Mouse (Mus musculus) adrenal gland, postnatal 14 days (tissue): ENCODE results near the gene Ap3s2. TPM values are rescaled to one million over a fixed set of nuclear protein-coding genes. Genes with fewer than 3 reads are reported as not detected.

Source experiments
- DNase-seq: peaks from one replicate; pipeline ENCODE4 v3.0.0; 2021; ENCODE audit warnings: mixed read lengths
- total RNA-seq: library from RNA; stranded (reverse); gene quantifications from 2 replicates; pipeline ENCODE4 v1.2.3, GENCODE M21; 2021

The Ap3s2 gene
- total RNA-seq, 1 experiment from 2014 or later, result 26.0 TPM

GRCm38 (mm10) chr7:79890436-79891221 lies 29.8 kb downstream of the Ap3s2 start:
- peak; percentile 46 for DNase-seq

DNA sequence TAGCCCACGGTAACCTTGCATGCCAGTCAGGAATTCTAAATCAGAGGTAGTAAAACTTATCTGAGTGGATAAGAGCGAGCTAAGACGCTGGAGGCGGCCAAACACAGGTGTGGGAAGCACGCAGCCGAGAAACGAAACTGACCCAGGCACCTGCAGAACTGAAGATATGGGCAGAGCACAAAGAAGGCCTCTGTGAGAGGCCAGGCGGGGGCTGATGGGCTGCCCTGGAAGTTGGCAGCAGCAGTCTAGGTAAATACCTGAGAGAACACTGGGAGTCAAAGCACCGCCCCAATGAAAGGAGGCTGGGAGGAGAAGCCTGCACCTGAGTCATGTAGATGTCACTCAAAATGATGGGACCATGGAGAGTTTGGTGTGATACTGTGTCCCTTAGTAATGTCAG lies 31.8 kb downstream of the Ap3s2 start:
- no peak for DNase-seq

DNA sequence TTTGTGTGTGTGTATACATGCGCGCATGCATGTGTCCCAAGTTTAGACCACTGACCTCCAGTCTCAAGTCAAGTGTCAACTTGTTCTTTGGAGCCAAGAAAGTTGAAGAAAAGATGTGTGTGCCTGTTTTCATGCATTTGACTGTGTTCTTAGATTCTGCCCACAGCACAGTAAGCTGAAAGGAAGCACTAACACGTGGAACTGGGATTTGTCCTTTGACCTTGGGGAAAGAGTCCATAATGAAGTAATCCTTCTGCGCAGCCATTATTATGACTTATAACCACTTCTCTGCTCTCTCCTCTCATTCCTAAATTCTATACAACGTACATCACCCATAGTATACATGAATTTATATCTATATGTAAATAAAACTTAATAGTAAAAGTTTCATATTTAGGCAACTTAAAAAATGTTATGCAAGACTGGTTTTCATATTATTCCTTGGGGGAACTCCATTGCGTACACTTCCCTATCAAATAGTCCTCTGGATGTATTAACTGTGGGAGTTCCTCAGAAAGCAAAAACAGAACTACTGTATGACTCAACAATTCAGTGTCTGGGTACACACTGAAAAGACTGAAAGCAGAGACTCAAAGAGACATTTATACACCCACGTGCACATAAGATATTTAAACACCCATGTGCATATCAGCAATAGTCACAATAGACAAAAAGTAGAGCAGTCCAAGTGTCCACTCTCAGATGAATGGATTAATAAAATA lies 36.7 kb downstream of the Ap3s2 start:
- no peak for DNase-seq

GRCm38 (mm10) chr7:79881901-79882300 lies 38.5 kb downstream of the Ap3s2 start:
- no peak for DNase-seq

GRCm38 (mm10) chr7:79880998-79881397 lies 39.5 kb downstream of the Ap3s2 start:
- DNase-seq, result peak; percentile 44

DNA sequence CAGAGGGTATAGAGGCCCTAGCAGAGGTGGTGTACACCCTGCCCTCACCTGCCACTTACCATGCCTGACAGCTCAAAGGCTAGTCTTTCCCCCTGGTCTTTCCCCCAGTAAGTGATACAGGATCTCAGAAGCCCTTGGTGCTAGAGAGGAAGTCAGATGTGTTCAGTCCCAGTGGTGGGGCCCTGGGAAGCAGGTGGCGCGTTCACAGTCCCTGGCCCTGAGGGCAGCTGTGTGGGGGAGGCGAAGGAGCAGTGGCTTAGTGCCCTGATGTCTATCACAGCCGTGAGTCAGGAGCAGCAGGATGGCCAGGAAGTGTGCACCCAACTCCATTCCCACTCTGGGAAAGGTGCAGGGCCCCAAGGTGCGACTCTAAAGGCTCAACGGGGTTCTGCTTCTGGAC lies 40.4 kb downstream of the Ap3s2 start:
- no peak for DNase-seq

DNA sequence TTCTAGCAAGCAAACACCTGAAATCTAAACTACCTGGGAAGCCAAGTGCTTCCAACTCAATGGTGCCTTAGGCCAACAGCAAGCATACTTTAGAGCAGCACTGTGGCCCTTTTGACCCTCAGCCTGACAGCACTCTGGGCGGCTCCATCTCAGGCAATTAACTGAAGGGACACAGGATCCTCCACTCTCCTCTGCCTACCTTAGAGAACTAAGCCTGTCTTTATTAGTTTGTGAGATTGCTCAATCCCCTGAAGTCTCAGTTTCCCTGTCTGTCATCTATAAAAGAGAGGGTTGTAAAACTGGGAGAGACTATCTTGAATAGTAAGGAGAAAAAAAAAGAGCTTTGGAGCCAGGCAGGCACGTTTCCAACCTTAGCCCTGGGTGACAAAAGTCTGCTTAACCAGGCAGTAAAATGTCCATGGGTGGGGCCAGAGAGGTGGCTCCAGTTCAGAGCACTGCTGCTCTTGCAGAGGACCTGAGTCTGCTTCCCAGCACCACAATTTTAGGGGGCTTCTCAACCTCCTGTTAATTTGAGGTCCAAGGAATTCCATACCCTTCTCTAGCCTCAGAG lies 41.9 kb downstream of the Ap3s2 start:
- no peak for DNase-seq

GRCm38 (mm10) chr7:79873407-79873806 lies 47.0 kb downstream of the Ap3s2 start:
- no peak for DNase-seq

DNA sequence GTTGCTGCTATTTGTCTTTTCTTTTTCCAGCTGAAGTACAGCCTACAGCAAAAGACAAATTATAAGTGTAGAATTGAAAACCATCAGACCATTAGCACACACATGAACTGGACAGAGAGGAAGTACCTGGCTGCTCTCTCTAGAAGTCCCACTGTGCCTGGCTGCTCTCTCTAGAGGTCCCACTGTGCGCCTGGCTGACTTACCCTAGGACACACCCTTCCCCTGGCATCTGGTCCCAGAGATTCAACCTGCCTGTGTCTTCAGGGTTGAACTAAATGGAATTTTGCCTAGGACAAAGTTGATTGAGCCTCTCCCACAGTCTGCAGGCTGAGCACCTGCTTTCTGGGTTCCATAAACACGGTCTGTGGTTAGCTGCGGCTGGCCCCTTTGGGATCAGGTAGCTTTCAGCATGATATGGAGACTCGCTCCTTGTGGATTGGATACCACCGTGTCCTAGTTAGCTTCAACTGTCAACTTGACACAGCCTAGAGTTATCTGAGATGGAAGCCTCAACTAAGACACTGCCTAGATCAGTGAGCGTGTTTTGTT lies 48.6 kb downstream of the Ap3s2 start:
- DNase-seq, result no peak

DNA sequence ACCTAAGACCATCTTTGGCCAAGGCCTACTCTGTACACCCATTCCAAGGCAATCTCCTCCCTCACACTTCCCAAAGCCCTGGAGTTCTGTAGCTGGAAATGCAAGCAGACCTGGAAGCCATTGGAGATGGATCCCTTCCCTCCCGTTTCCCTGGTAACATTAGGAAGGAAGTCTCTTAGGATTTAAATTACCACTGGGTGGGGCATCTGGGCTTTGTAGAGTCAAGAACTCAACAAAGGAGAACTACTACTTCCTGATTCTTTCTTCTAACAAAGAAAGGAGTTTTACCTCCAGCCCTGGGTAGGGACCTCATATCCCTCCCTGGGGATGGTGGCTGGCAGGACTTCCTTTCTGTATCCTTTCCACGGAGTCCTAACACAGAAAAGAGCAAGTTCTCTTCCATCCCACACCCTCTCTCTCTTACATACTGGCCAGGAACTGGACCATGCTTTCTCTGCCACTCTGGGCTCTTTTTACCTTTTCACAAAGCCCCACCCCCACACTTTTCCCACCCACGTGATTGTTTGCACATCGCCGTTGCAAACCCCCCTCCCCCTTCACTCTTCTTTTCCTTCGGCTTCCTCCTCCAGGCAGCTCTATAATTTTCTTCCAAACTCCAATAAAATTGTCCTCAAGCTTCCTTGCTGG lies 51.3 kb downstream of the Ap3s2 start:
- DNase-seq, result no peak

DNA sequence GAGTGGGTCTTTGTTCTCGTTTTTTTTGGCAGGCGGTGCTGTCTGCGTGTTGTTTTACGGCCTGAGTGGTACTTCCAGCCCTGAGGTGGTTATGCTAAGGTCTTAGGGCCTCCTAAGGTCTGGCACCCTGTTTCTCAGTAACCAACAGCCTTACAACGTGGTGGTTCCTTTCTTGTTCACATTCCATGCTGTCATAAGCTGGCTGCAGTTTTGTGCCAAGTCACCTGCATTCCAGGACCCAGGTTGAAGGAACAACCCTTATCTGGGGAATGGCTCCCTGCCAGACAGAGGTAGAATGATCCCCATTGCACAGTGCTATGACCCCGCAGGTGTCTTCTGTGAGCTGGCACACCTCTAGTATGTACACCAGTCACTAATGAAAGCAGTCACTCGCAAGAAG lies 52.0 kb downstream of the Ap3s2 start:
- no peak for DNase-seq

GRCm38 (mm10) chr7:79867861-79868260 lies 52.6 kb downstream of the Ap3s2 start:
- DNase-seq, result no peak

DNA sequence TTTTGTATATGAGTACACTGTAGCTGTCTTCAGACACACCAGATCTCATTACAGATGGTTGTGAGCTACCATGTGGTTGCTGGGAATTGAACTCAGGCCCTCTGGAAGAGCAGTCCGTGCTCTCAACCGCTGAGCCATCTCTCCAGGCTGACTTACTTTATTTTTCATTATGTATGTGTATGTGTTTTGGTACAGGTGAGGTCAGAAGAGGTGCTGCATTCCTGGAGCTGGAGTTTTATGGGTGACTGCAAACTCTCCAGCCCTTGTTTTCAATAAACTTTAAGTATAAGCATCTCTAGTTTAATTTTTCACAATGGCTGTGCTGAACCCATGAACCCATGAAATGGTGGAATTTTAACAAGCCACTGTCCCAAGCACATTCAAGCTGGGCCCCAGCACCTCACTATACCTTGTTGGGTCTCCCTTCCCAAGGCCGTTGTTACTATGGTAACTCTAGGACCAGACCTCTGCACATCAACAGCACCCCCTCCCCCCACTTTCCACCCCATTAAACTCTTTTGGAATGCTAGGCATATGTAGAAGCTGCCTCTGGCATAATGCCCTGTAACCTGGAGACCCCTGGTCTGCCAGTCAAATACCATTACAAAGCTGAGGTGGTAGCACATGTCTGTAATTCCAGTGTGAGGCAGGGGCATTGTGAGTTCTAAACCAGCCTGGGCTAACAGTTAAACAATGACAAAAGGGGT lies 54.0 kb downstream of the Ap3s2 start:
- DNase-seq, result no peak

DNA sequence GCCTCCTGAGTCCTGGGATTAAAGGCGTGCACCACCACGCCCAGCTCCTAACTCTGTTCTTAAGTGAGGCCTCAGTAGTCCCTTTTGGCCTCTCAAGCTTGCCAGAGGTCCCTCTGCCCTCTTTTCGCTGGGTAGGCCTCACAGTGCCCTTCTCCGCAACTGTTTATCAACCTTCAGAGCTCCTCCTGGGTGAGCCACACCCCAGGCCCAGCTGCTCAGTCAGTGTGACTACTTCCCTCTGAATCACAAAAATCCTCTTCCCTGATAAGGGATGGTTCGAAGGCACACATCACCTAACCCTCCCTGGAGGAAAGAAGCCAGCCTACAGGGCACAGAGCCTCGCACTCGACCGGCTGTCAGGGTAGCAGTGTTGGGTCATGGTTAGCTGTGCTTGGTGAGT lies 58.7 kb downstream of the Ap3s2 start:
- DNase-seq, result no peak

GRCm38 (mm10) chr7:79860811-79861210 lies 59.6 kb downstream of the Ap3s2 start, which contains the start of gene Anpep:
Gene Anpep (minus strand): TSS chr7:79861059.
- DNase-seq, result no peak

DNA sequence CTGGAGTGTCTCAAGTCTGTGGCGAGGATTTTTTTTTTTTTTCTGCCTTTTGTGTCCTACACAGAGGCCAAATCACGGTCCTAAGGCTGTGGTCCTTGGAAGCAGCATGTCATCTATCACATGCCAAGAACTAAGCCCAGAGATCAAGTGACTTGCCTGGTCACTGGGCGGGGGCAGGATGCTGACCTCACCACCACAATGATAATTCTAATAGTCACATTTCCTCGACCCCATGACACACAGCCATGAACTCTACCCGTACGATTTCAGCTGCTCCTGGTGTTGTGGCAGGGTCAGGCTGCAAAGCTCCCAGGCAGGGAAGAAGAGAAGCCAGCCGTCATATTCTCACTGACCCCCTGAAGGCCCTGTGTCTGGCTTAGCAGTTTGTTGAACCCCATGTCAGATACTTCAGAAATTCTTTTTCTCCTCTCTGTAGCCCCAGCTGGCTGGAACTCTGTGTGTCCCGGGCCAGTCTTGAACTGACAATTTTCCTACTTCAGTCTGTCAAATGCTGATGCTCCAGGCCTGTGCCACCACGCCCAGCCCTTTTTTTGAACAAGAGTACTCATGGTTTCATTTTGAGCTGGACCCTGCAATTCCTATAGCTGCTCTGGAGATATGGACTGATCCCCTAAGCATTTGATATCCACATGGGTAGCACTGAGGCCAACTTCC lies 61.4 kb downstream of the Ap3s2 start:
- peak; percentile 32 for DNase-seq

GRCm38 (mm10) chr7:79858202-79858934 lies 62.1 kb downstream of the Ap3s2 start:
- no peak for DNase-seq

GRCm38 (mm10) chr7:79856305-79856704 lies 64.1 kb downstream of the Ap3s2 start:
- no peak for DNase-seq

GRCm38 (mm10) chr7:79847456-79848451 lies 72.7 kb downstream of the Ap3s2 start:
- DNase-seq, result peak; percentile 34
